ENCODE assay signal across 11 mouse cellular contexts in genomic region chr13:75523293-75524278, GRCm38 (mm10).
DNase-seq lines count a peak whose midpoint lies in the region; ATAC-seq and TF ChIP-seq lines count a peak whose summit lies in the region.
"Had no signal": no experiment of that assay in that cellular context is flagged by ENCODE, and none has a peak within 500 bp of the region (broad histone marks: within the 10 kb centered on the region; RNA-seq: fewer than 3 reads in every experiment).

No protein-coding gene starts in this region.

- no peak overlapping the region for H3K27ac ChIP-seq in heart, postnatal 0 days (ENCODE audit: low read depth)
- no peak overlapping the region for H3K27ac ChIP-seq in midbrain, embryonic 11.5 days (ENCODE audit: low read depth, low read length)
- no peak overlapping the region for H3K27ac ChIP-seq in midbrain, embryonic 16.5 days (ENCODE audit: low read length)
- H3K27ac ChIP-seq in hindbrain, embryonic 13.5 days = no peak overlapping the region
- no peak overlapping the region for H3K27ac ChIP-seq in neural tube, embryonic 15.5 days (replicated peaks)

- no peak for TF ChIP-seq EP300 in heart, postnatal 0 days (IDR thresholded peaks at IDR 0.05; ENCODE audit: low read depth)

- H3K9ac ChIP-seq in heart, postnatal 0 days (replicated peaks; ENCODE audit: low read depth, low read length) = no peak overlapping the region
- no peak overlapping the region for H3K9ac ChIP-seq in midbrain, embryonic 11.5 days (ENCODE audit: low read length)
- H3K9ac ChIP-seq in midbrain, embryonic 16.5 days (ENCODE audit: low read depth, low read length) = no peak overlapping the region
- no peak overlapping the region for H3K9ac ChIP-seq in hindbrain, embryonic 13.5 days
- H3K9ac ChIP-seq in neural tube, embryonic 15.5 days (replicated peaks) = no peak overlapping the region

- H3K4me3 ChIP-seq in heart, postnatal 0 days (ENCODE audit: low read depth, low read length) = no peak overlapping the region
- no peak overlapping the region for H3K4me3 ChIP-seq in midbrain, embryonic 11.5 days (ENCODE audit: low read depth, low read length)
- H3K4me3 ChIP-seq in midbrain, embryonic 16.5 days (ENCODE audit: low read depth, low read length) = no peak overlapping the region
- no peak overlapping the region for H3K4me3 ChIP-seq in hindbrain, embryonic 13.5 days
- H3K4me3 ChIP-seq in neural tube, embryonic 15.5 days (replicated peaks) = no peak overlapping the region

- no peak for TF ChIP-seq CTCF in heart, postnatal 0 days (IDR thresholded peaks at IDR 0.05; ENCODE audit: low read depth)

- no peaks in the 10 kb centered on the region for H3K4me1 ChIP-seq in heart, postnatal 0 days (ENCODE audit: control insufficient read depth, insufficient read depth)
- no peaks in the 10 kb centered on the region for H3K4me1 ChIP-seq in midbrain, embryonic 11.5 days (ENCODE audit: control insufficient read depth, insufficient read depth, low read length)
- H3K4me1 ChIP-seq in midbrain, embryonic 16.5 days (ENCODE audit: control insufficient read depth, insufficient read depth, low read length) = no peaks in the 10 kb centered on the region
- peaks cover 6% of the 10 kb centered on the region; the same call in 1 of the 2 replicates for H3K4me1 ChIP-seq in hindbrain, embryonic 13.5 days (replicated peaks)
- no peaks in the 10 kb centered on the region for H3K4me1 ChIP-seq in neural tube, embryonic 15.5 days

- peak; percentile 27; the same call in 1 of the 2 replicates for ATAC-seq in heart, postnatal 0 days (ENCODE audit: insufficient read depth, low read depth)
- ATAC-seq in midbrain, embryonic 11.5 days (ENCODE audit: low FRiP score) = peak; percentile 35
- no peak for ATAC-seq in midbrain, embryonic 16.5 days
- peak; percentile 43; the same call in 1 of the 2 replicates for ATAC-seq in hindbrain, embryonic 13.5 days (ENCODE audit: low FRiP score)
- 0 out of 2 replicates have a peak, but pooled peaks have one; percentile 14 for ATAC-seq in neural tube, embryonic 15.5 days (ENCODE audit: low FRiP score)
- ATAC-seq in megakaryocyte progenitor cell, adult 5-6 weeks (replicated peaks; ENCODE audit: poor library complexity) = no peak
- ATAC-seq: Patski had no signal

- no peaks in the 10 kb centered on the region for H3K36me3 ChIP-seq in heart, postnatal 0 days (replicated peaks; ENCODE audit: control insufficient read depth, insufficient read depth, low read length)
- H3K36me3 ChIP-seq in midbrain, embryonic 11.5 days (ENCODE audit: control insufficient read depth, insufficient read depth, low read length) = no peaks in the 10 kb centered on the region
- H3K36me3 ChIP-seq in midbrain, embryonic 16.5 days (ENCODE audit: control insufficient read depth, insufficient read depth, low read length) = no peaks in the 10 kb centered on the region
- no peaks in the 10 kb centered on the region for H3K36me3 ChIP-seq in hindbrain, embryonic 13.5 days
- no peaks in the 10 kb centered on the region for H3K36me3 ChIP-seq in neural tube, embryonic 15.5 days

- H3K4me2 ChIP-seq in heart, postnatal 0 days (ENCODE audit: low read depth, low read length) = no peak overlapping the region
- no peak overlapping the region for H3K4me2 ChIP-seq in midbrain, embryonic 11.5 days
- H3K4me2 ChIP-seq in midbrain, embryonic 16.5 days (ENCODE audit: low read length) = no peak overlapping the region
- H3K4me2 ChIP-seq in hindbrain, embryonic 13.5 days = no peak overlapping the region
- H3K4me2 ChIP-seq in neural tube, embryonic 15.5 days = no peak overlapping the region

- H3K27me3 ChIP-seq in heart, postnatal 0 days (ENCODE audit: control insufficient read depth, insufficient read depth, low read length) = no peaks in the 10 kb centered on the region
- H3K27me3 ChIP-seq in midbrain, embryonic 11.5 days (ENCODE audit: control insufficient read depth, insufficient read depth, low read length) = no peaks in the 10 kb centered on the region
- H3K27me3 ChIP-seq in midbrain, embryonic 16.5 days (ENCODE audit: control insufficient read depth, insufficient read depth, low read depth, low read length) = no peaks in the 10 kb centered on the region
- H3K27me3 ChIP-seq in hindbrain, embryonic 13.5 days = no peaks in the 10 kb centered on the region
- H3K27me3 ChIP-seq in neural tube, embryonic 15.5 days (replicated peaks) = no peaks in the 10 kb centered on the region
- H3K27me3 ChIP-seq: Patski had no signal

- no peaks in the 10 kb centered on the region for H3K9me3 ChIP-seq in heart, postnatal 0 days (replicated peaks; ENCODE audit: control insufficient read depth, low read length)
- no peaks in the 10 kb centered on the region for H3K9me3 ChIP-seq in midbrain, embryonic 11.5 days (ENCODE audit: control insufficient read depth, low read length)
- no peaks in the 10 kb centered on the region for H3K9me3 ChIP-seq in midbrain, embryonic 16.5 days (replicated peaks; ENCODE audit: control insufficient read depth, low read length, poor library complexity, severe bottlenecking)
- no peaks in the 10 kb centered on the region for H3K9me3 ChIP-seq in hindbrain, embryonic 13.5 days
- no peaks in the 10 kb centered on the region for H3K9me3 ChIP-seq in neural tube, embryonic 15.5 days (replicated peaks)

- WGBS in heart, postnatal 0 days = 73% methylated on average over 4 of the region's 4 CpGs
- 76% methylated on average over 4 of the region's 4 CpGs for WGBS in midbrain, embryonic 11.5 days
- 86% methylated on average over 4 of the region's 4 CpGs for WGBS in midbrain, embryonic 16.5 days
- 80% methylated on average over 4 of the region's 4 CpGs for WGBS in hindbrain, embryonic 13.5 days
- WGBS in neural tube, embryonic 15.5 days = 72% methylated on average over 4 of the region's 4 CpGs

- no peak for DNase-seq in heart, postnatal 0 days (ENCODE audit: low spot score)
- no peak for DNase-seq in heart, adult 8-10 months (ENCODE audit: low spot score)
- no peak for DNase-seq in midbrain, embryonic 11.5 days (ENCODE audit: low spot score, missing footprints)
- DNase-seq in embryo, embryonic 10.5 days (ENCODE audit: low spot score) = no peak
- DNase-seq: cerebellum, postnatal 25 days; gastrocnemius, postnatal 36 days had no signal

Comparison
In these comparisons a context has a peak if more than half of its experiments do, and no peak if none do; other contexts are left out.
1. ATAC-seq: peak in heart, postnatal 0 days (single experiment), midbrain, embryonic 11.5 days (single experiment), hindbrain, embryonic 13.5 days (single experiment) and neural tube, embryonic 15.5 days (single experiment); none in midbrain, embryonic 16.5 days (single experiment) and megakaryocyte progenitor cell, adult 5-6 weeks (single experiment).